Mouse (Mus musculus): Measurements from ENCODE around the gene Dtl. TPM values are rescaled to one million over a fixed set of nuclear protein-coding genes. Genes with fewer than 3 reads are reported as not detected.
"Not testable (repeated sequence)": the region's sequence is repeated elsewhere in the genome, so short reads cannot be mapped to it uniquely, and the experiment has no call there.

Gene Dtl
- polyA plus RNA-seq, 1 experiment, result 5.1 TPM

DNA sequence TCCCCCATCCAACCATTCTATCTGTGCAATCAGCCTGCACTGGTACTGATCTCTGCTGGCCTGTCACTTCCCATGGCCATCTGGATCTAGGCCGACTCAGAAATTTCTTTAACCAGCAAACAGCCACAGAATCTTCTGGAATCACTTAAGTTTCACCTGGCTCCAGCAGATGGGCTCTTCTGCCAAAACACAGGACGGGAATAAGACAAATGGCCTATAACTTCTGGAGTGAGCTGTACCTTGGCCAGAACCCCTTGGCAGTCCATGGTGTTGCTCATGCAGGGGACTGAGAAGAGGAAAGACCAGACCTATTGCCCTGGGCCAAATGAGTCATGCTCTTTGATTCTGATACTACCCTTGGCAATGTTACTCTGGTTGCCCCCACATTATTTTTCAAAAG, 45.9 kb downstream of the Dtl start:
- Histone ChIP-seq H3K27ac (ENCODE audit: insufficient read depth, low read length) (no peak overlapping the region), H3K4me3 (ENCODE audit: insufficient read depth, low read length) (no peak overlapping the region), H3K4me1 (ENCODE audit: control insufficient read depth, insufficient read depth, low read length) (peaks cover 7% of the 10 kb centered on the region; the same call in 1 of the 2 replicates)
- no peak for TF ChIP-seq CTCF (IDR thresholded peaks at IDR 0.05; ENCODE audit: extremely low read depth, insufficient read depth, low read length)
- TF ChIP-seq POLR2A (IDR thresholded peaks at IDR 0.05; ENCODE audit: extremely low read depth, insufficient read depth, low read length), result no peak

DNA sequence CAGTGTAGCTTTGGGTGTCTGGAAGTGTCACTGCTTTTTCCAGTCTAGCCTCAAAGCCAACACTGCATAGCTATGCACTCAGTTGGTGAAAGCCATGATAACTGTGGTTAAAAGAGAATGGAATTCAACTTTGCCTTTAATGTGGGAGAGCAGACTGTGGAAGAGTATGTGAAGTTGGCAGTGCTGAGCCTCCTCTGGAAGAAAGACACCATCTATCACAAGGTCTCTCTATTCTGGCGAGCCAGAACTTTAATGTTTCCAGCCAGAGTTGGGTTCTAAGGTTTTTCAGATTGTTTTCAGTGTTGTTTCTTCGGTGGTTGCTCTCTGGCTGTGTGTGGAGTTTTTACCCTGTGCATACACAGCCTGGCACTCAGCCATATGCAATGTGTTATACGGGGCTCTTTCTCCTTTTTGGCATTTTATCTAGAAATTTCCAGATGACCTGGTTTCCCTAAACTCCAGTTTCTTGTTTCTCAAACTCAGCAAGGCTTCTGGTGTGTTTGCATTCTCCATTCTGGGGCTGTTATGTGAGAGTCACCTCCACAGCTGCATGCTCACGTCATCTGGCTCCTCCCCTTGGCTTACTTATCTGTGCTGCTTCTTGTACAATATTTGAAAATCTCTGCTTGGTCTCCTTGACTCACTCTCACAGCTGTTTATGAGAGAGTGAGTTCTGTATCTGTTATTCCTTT, 47.3 kb downstream of the Dtl start:
- Histone ChIP-seq H3K4me3 (ENCODE audit: insufficient read depth, low read length) (no peak overlapping the region), H3K4me1 (ENCODE audit: control insufficient read depth, insufficient read depth, low read length) (peaks cover 7% of the 10 kb centered on the region; the same call in 1 of the 2 replicates), H3K27ac (ENCODE audit: insufficient read depth, low read length) (0 out of 2 replicates have a peak overlapping the region, but pooled peaks have one; percentile 25)
- TF ChIP-seq CTCF (IDR thresholded peaks at IDR 0.05; ENCODE audit: extremely low read depth, insufficient read depth, low read length) (no peak), POLR2A (IDR thresholded peaks at IDR 0.05; ENCODE audit: extremely low read depth, insufficient read depth, low read length) (no peak)

DNA sequence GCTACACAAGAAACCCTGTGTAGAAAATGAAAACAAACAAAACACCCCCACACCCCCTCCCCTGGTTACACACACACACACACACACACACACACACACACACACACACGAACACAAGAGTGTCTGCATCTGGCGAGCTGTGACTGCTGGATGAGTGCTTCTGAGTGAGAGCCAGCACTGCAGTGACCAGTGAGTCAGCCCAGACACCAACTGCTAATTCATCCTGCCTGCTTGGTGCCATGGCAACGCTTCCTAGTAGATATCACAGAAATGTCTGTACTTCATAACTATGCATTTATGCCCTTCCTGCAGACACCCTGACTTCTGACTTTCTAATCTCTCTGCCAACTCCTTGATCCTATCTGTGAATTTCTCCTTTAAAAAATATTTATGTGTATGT, 48.3 kb downstream of the Dtl start:
- no peak overlapping the region for H3K4me3 ChIP-seq (ENCODE audit: insufficient read depth, low read length)
- H3K27ac ChIP-seq (ENCODE audit: insufficient read depth, low read length), result no peak overlapping the region
- peaks cover 7% of the 10 kb centered on the region; the same call in 1 of the 2 replicates for H3K4me1 ChIP-seq (ENCODE audit: control insufficient read depth, insufficient read depth, low read length)
- TF ChIP-seq CTCF (IDR thresholded peaks at IDR 0.05; ENCODE audit: extremely low read depth, insufficient read depth, low read length), result no peak
- TF ChIP-seq POLR2A (IDR thresholded peaks at IDR 0.05; ENCODE audit: extremely low read depth, insufficient read depth, low read length), result no peak

DNA sequence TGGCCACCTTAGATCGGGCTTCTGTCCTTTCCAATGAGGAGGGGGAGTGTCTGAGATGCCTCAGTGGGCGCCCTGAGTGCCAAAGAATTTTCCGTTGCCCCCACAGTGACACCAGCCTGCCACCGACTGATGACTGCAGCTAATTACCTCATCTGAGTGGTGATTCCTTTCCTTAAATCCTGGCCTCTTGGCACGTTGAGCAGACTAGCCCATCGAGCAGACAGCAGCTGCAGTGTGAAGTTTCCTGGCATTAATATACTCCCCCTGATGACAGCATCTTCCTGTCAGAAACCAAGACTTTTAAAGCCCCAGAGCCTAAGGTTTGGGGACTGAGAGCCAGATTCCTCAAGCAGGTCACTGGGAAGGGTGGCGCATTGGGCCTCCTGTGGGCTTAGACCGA, 53.9 kb downstream of the Dtl start:
- Histone ChIP-seq H3K27ac (ENCODE audit: insufficient read depth, low read length) (no peak overlapping the region), H3K4me3 (ENCODE audit: insufficient read depth, low read length) (no peak overlapping the region), H3K4me1 (ENCODE audit: control insufficient read depth, insufficient read depth, low read length) (no peaks in the 10 kb centered on the region)
- TF ChIP-seq POLR2A (IDR thresholded peaks at IDR 0.05; ENCODE audit: extremely low read depth, insufficient read depth, low read length) (no peak), CTCF (IDR thresholded peaks at IDR 0.05; ENCODE audit: extremely low read depth, insufficient read depth, low read length) (no peak)

- Histone ChIP-seq H3K4me1 (ENCODE audit: control insufficient read depth, insufficient read depth, low read length) (no peaks in the 10 kb centered on the region), H3K4me3 (ENCODE audit: insufficient read depth, low read length) (no peak overlapping the region), H3K27ac (ENCODE audit: insufficient read depth, low read length) (no peak overlapping the region)
- no peak for TF ChIP-seq CTCF (IDR thresholded peaks at IDR 0.05; ENCODE audit: extremely low read depth, insufficient read depth, low read length)
- TF ChIP-seq POLR2A (IDR thresholded peaks at IDR 0.05; ENCODE audit: extremely low read depth, insufficient read depth, low read length), result no peak
Observed at GRCm38 (mm10) chr1:191520669-191521068, 54.7 kb downstream of the Dtl start.

DNA sequence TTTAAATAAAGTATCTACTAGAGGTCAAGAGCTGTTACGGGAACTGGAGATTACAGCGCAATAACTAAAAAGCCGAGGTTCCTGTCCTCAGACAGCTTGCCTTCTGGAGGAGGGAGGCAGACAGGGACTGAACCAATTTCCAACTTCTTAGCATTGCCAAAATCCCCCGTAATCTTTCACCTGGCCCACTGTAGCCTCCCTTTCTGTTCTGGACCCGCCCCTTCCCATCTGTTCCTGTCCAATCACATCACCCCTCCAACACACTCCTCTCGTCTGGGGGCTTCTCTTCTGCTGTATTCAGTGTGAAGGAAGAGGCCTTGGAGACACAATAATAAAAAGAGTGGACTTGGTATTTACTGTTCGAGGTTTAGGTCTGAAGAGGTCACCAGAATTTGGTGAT, 55.1 kb downstream of the Dtl start:
- no peak overlapping the region for H3K4me3 ChIP-seq (ENCODE audit: insufficient read depth, low read length)
- H3K27ac ChIP-seq (ENCODE audit: insufficient read depth, low read length), result no peak overlapping the region
- no peak for TF ChIP-seq POLR2A (IDR thresholded peaks at IDR 0.05; ENCODE audit: extremely low read depth, insufficient read depth, low read length)
- no peak for TF ChIP-seq CTCF (IDR thresholded peaks at IDR 0.05; ENCODE audit: extremely low read depth, insufficient read depth, low read length)
- H3K4me1 ChIP-seq (ENCODE audit: control insufficient read depth, insufficient read depth, low read length), result no peaks in the 10 kb centered on the region

- Histone ChIP-seq H3K27ac (ENCODE audit: insufficient read depth, low read length) (no peak overlapping the region), H3K4me1 (ENCODE audit: control insufficient read depth, insufficient read depth, low read length) (no peaks in the 10 kb centered on the region), H3K4me3 (ENCODE audit: insufficient read depth, low read length) (no peak overlapping the region)
- TF ChIP-seq CTCF (IDR thresholded peaks at IDR 0.05; ENCODE audit: extremely low read depth, insufficient read depth, low read length) (no peak), POLR2A (IDR thresholded peaks at IDR 0.05; ENCODE audit: extremely low read depth, insufficient read depth, low read length) (no peak)
Observed at GRCm38 (mm10) chr1:191519329-191520066, 55.8 kb downstream of the Dtl start.

GRCm38 (mm10) chr1:191518911-191519310, 56.4 kb downstream of the Dtl start:
- no peak for TF ChIP-seq POLR2A (IDR thresholded peaks at IDR 0.05; ENCODE audit: extremely low read depth, insufficient read depth, low read length)
- no peak for TF ChIP-seq CTCF (IDR thresholded peaks at IDR 0.05; ENCODE audit: extremely low read depth, insufficient read depth, low read length)
- no peak overlapping the region for H3K4me3 ChIP-seq (ENCODE audit: insufficient read depth, low read length)
- no peaks in the 10 kb centered on the region for H3K4me1 ChIP-seq (ENCODE audit: control insufficient read depth, insufficient read depth, low read length)

GRCm38 (mm10) chr1:191517969-191518368, 57.4 kb downstream of the Dtl start:
- H3K4me1 ChIP-seq (ENCODE audit: control insufficient read depth, insufficient read depth, low read length), result no peaks in the 10 kb centered on the region; the same call in 1 of the 2 replicates
- TF ChIP-seq CTCF (IDR thresholded peaks at IDR 0.05; ENCODE audit: extremely low read depth, insufficient read depth, low read length) (no peak), POLR2A (IDR thresholded peaks at IDR 0.05; ENCODE audit: extremely low read depth, insufficient read depth, low read length) (no peak)
- H3K4me3 ChIP-seq (ENCODE audit: insufficient read depth, low read length), result no peak overlapping the region
- H3K27ac ChIP-seq (ENCODE audit: insufficient read depth, low read length), result no peak overlapping the region

More at GRCm38 (mm10) chr1:191518911-191519310, 56.4 kb downstream of the Dtl start:
- no peak overlapping the region for H3K27ac ChIP-seq (ENCODE audit: insufficient read depth, low read length)

DNA sequence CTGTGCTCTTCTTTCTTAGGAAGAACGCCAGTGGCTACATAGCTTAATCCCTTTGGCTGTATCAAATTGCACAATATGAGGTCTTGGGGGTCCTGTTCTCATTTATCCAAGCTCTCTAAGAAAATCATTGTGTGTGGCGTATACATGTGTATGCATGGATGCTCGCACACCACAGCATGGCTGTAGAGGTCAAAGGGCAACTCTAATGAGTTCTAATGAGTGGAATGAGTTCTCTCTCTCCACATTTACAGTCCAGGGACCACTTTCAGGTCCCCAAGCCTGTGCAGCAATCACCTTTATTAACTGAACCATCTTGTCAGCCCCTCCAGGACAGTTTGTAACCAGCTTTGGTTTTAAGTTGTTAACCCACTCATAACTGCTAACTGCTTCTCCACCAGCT, 58.3 kb downstream of the Dtl start:
- Histone ChIP-seq H3K27ac (ENCODE audit: insufficient read depth, low read length) (no peak overlapping the region), H3K4me1 (ENCODE audit: control insufficient read depth, insufficient read depth, low read length) (no peaks in the 10 kb centered on the region; the same call in 1 of the 2 replicates)
- TF ChIP-seq CTCF (IDR thresholded peaks at IDR 0.05; ENCODE audit: extremely low read depth, insufficient read depth, low read length), result no peak
- no peak for TF ChIP-seq POLR2A (IDR thresholded peaks at IDR 0.05; ENCODE audit: extremely low read depth, insufficient read depth, low read length)

GRCm38 (mm10) chr1:191516351-191516750, 59.0 kb downstream of the Dtl start:
- not testable (repeated sequence) for H3K4me1 ChIP-seq (ENCODE audit: control insufficient read depth, insufficient read depth, low read length); H3K4me3 ChIP-seq (ENCODE audit: insufficient read depth, low read length); H3K27ac ChIP-seq (ENCODE audit: insufficient read depth, low read length)

More for the DNA sequence above, 58.3 kb downstream of the Dtl start:
- H3K4me3 ChIP-seq (ENCODE audit: insufficient read depth, low read length), result no peak overlapping the region

Data from cortical plate, adult 2 months (tissue).